Mouse (Mus musculus) c-Kit-negative CD71-positive TER-119-positive erythroid progenitor cells, embryonic 14.5 days (primary cell): ENCODE measurements around the gene Tdrd9.

Experiments
- DNase-seq: peaks from one replicate; pipeline ENCODE4 v3.0.0-alpha.2; 2013; ENCODE audit warnings: low read depth, low spot score

Gene Tdrd9

GRCm38 (mm10) chr12:111958101-111958865 lies 13.1 kb upstream of the Tdrd9 start:
- DNase-seq, result no peak

GRCm38 (mm10) chr12:111963339-111963738 lies 8.0 kb upstream of the Tdrd9 start:
- no peak for DNase-seq

GRCm38 (mm10) chr12:111966683-111967173 lies 4.6 kb upstream of the Tdrd9 start, which contains the start of gene Atp5mpl:
TSS of gene Atp5mpl (minus strand) at chr12:111966977.
- peak; percentile 88 for DNase-seq

- no peak for DNase-seq
Measured at GRCm38 (mm10) chr12:111970085-111970484, 1.3 kb upstream of the Tdrd9 start.

- no peak for DNase-seq
Measured at GRCm38 (mm10) chr12:111972504-111972903, 1.1 kb downstream of the Tdrd9 start.

GRCm38 (mm10) chr12:111974578-111974977 lies 3.2 kb downstream of the Tdrd9 start:
- DNase-seq, result no peak

- no peak for DNase-seq
Measured at GRCm38 (mm10) chr12:111977138-111977537, 5.8 kb downstream of the Tdrd9 start.

GRCm38 (mm10) chr12:111978274-111978673 lies 6.9 kb downstream of the Tdrd9 start:
- no peak for DNase-seq

- DNase-seq, result no peak
Measured at GRCm38 (mm10) chr12:111980887-111981367, 9.6 kb downstream of the Tdrd9 start, which contains the start of gene Rd3l. TSS of gene Rd3l (minus strand) at chr12:111981317.

GRCm38 (mm10) chr12:111981831-111982230 lies 10.5 kb downstream of the Tdrd9 start:
- DNase-seq, result no peak

GRCm38 (mm10) chr12:111983165-111983564 lies 11.8 kb downstream of the Tdrd9 start:
- no peak for DNase-seq

- DNase-seq, result no peak
Measured at GRCm38 (mm10) chr12:111986756-111987155, 15.4 kb downstream of the Tdrd9 start.

- DNase-seq, result no peak
Measured at GRCm38 (mm10) chr12:111992626-111993025, 21.3 kb downstream of the Tdrd9 start.

GRCm38 (mm10) chr12:111995161-111995560 lies 23.8 kb downstream of the Tdrd9 start:
- DNase-seq, result no peak

GRCm38 (mm10) chr12:111999735-112000134 lies 28.4 kb downstream of the Tdrd9 start:
- no peak for DNase-seq

- peak; percentile 44 for DNase-seq
Measured at GRCm38 (mm10) chr12:112001223-112001622, 29.9 kb downstream of the Tdrd9 start.

GRCm38 (mm10) chr12:112012511-112013270 lies 41.3 kb downstream of the Tdrd9 start:
- no peak for DNase-seq

- DNase-seq, result no peak
Measured at GRCm38 (mm10) chr12:112013271-112013801, 42.0 kb downstream of the Tdrd9 start.

- no peak for DNase-seq
Measured at GRCm38 (mm10) chr12:112016346-112016745, 45.0 kb downstream of the Tdrd9 start.

- DNase-seq, result no peak
Measured at GRCm38 (mm10) chr12:112023306-112023705, 51.9 kb downstream of the Tdrd9 start.

- no peak for DNase-seq
Measured at GRCm38 (mm10) chr12:112024581-112025310, 53.4 kb downstream of the Tdrd9 start.
